ENCODE assay signal across 8 mouse cellular contexts in the genomic region with DNA sequence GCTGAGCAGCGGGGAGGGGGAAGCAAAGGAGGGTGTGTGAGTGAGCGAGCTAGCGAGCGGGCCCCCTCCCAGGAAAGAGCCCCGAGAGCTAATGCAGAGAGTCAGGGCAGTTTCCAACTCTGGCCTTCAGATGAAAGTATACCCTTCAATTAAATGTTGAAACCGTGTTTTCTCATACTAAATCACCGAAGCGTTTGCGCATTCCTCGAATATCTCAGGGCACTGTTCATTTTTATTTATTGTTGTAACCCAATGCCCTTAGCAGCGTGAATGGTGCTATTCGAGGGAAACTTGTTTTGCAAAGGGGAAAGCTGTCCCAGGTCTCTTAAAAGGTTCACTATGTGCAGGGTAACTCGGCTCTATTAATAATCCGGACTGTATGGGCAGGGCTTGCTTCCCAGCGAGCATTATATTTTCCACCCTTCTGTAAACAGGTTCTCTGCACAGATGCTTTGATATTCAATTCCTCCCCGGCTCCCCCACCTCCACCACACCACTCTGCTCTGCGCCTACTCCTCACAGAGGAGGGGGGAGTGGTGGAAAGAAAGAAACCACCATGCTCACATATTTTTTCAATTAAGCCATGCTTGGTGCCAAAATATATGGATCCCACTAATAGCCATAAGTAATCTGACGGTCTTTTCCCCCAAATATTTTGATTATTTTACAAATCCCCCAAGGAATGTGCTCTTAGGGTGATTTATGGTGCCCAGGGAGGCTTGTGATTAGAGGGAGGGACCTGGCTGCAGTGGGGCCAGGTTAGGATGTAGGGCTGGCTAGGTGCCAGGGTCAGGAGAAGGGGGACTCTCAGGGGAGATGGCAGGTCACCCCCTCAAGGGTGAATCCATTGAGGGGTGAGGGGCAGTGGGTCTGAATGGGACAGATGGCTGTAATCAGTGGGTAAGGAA. TPM values are rescaled to one million over a fixed set of nuclear protein-coding genes. Genes with fewer than 3 reads are reported as not detected.
A peak's percentile ranks its signal among the peaks of the same experiment; 100 is the strongest.
DNase-seq lines count a peak whose midpoint lies in the region; ATAC-seq and TF ChIP-seq lines count a peak whose summit lies in the region.

No protein-coding gene starts in this region.

- WGBS in midbrain, embryonic 12.5 days = 11% methylated on average over 18 of the region's 18 CpGs
- WGBS in midbrain, postnatal 0 days = 8% methylated on average over 18 of the region's 18 CpGs
- WGBS in forebrain, embryonic 14.5 days = 2% methylated on average over 18 of the region's 18 CpGs
- 3% methylated on average over 18 of the region's 18 CpGs for WGBS in limb, embryonic 10.5 days

- no peak overlapping the region for H3K4me3 ChIP-seq in midbrain, embryonic 12.5 days
- H3K4me3 ChIP-seq in midbrain, postnatal 0 days (ENCODE audit: low read depth, low read length) = no peak overlapping the region
- H3K4me3 ChIP-seq in forebrain, embryonic 14.5 days (ENCODE audit: low read depth, low read length) = no peak overlapping the region
- peak overlapping the region; percentile 32 for H3K4me3 ChIP-seq in limb, embryonic 10.5 days

- H3K9me3 ChIP-seq in midbrain, embryonic 12.5 days = no peaks in the 10 kb centered on the region
- H3K9me3 ChIP-seq in midbrain, postnatal 0 days (ENCODE audit: low read length) = no peaks in the 10 kb centered on the region
- H3K9me3 ChIP-seq in forebrain, embryonic 14.5 days (replicated peaks; ENCODE audit: control insufficient read depth, low read length) = no peaks in the 10 kb centered on the region
- no peaks in the 10 kb centered on the region for H3K9me3 ChIP-seq in limb, embryonic 10.5 days (replicated peaks)

- no peaks in the 10 kb centered on the region for H3K36me3 ChIP-seq in midbrain, embryonic 12.5 days
- no peaks in the 10 kb centered on the region for H3K36me3 ChIP-seq in midbrain, postnatal 0 days (ENCODE audit: insufficient read depth, low read length)
- no peaks in the 10 kb centered on the region for H3K36me3 ChIP-seq in forebrain, embryonic 14.5 days (ENCODE audit: control insufficient read depth, insufficient read depth, low read length)
- peaks cover 37% of the 10 kb centered on the region for H3K36me3 ChIP-seq in limb, embryonic 10.5 days

- no peak overlapping the region; the same call in 1 of the 2 replicates for H3K27ac ChIP-seq in midbrain, embryonic 12.5 days (replicated peaks)
- H3K27ac ChIP-seq in midbrain, postnatal 0 days (ENCODE audit: low read depth, low read length) = no peak overlapping the region
- H3K27ac ChIP-seq in forebrain, embryonic 14.5 days (ENCODE audit: low read depth, low read length) = peak overlapping the region; percentile 52; the same call in 1 of the 2 replicates
- H3K27ac ChIP-seq in limb, embryonic 10.5 days = peak overlapping the region; percentile 86

- H3K27me3 ChIP-seq in midbrain, embryonic 12.5 days = no peaks in the 10 kb centered on the region
- H3K27me3 ChIP-seq in midbrain, postnatal 0 days (ENCODE audit: insufficient read depth, low read length) = no peaks in the 10 kb centered on the region
- H3K27me3 ChIP-seq in forebrain, embryonic 14.5 days (replicated peaks; ENCODE audit: control insufficient read depth, insufficient read depth, low read length) = no peaks in the 10 kb centered on the region
- no peaks in the 10 kb centered on the region for H3K27me3 ChIP-seq in limb, embryonic 10.5 days (ENCODE audit: low read depth, poor library complexity, severe bottlenecking)

- no peak overlapping the region for H3K9ac ChIP-seq in midbrain, embryonic 12.5 days (replicated peaks)
- no peak overlapping the region for H3K9ac ChIP-seq in midbrain, postnatal 0 days (replicated peaks; ENCODE audit: low read length, poor library complexity, severe bottlenecking)
- H3K9ac ChIP-seq in forebrain, embryonic 14.5 days (ENCODE audit: low read length) = peak overlapping the region; percentile 40; the same call in 1 of the 2 replicates

- ATAC-seq in midbrain, embryonic 12.5 days (ENCODE audit: low FRiP score, low read depth) = no peak
- ATAC-seq in midbrain, postnatal 0 days (ENCODE audit: low FRiP score) = no peak
- ATAC-seq in forebrain, embryonic 14.5 days = peak; percentile 51; the same call in 1 of the 2 replicates

- H3K4me1 ChIP-seq in midbrain, embryonic 12.5 days = peaks cover 41% of the 10 kb centered on the region
- peaks cover 4% of the 10 kb centered on the region; the same call in 1 of the 2 replicates for H3K4me1 ChIP-seq in midbrain, postnatal 0 days (ENCODE audit: insufficient read depth, low read length)
- H3K4me1 ChIP-seq in forebrain, embryonic 14.5 days (ENCODE audit: control insufficient read depth, insufficient read depth, low read length) = peaks cover 21% of the 10 kb centered on the region
- peaks cover 99% of the 10 kb centered on the region for H3K4me1 ChIP-seq in limb, embryonic 10.5 days

- TF ChIP-seq CTCF in midbrain, postnatal 0 days (IDR thresholded peaks at IDR 0.05) = no peak

- no peak for DNase-seq in midbrain, postnatal 0 days (ENCODE audit: low spot score)
- no peak for DNase-seq in forebrain, embryonic 14.5 days (ENCODE audit: low spot score)
- peak; percentile 65 for DNase-seq in limb, embryonic 10.5 days (ENCODE audit: low spot score)
- peak; percentile 52 for DNase-seq in yolk sac, embryonic 10.5 days (ENCODE audit: low spot score)
- no peak for DNase-seq in right cerebral cortex, postnatal 14 days
- no peak for DNase-seq in thymus, postnatal 10 days (ENCODE audit: low spot score in 2 of 2)
- DNase-seq in adrenal gland, adult 18-20 months (ENCODE audit: low spot score in 2 of 2) = no peak

- 0 out of 2 replicates have a peak overlapping the region, but pooled peaks have one; percentile 2 for H3K4me2 ChIP-seq in midbrain, embryonic 12.5 days (replicated peaks)
- H3K4me2 ChIP-seq in midbrain, postnatal 0 days (ENCODE audit: low read depth, low read length, poor library complexity, severe bottlenecking) = no peak overlapping the region
- peak overlapping the region; percentile 9 for H3K4me2 ChIP-seq in forebrain, embryonic 14.5 days (ENCODE audit: low read length)

RNA-seq across cellular contexts. Expression of a gene that starts 41.4 kb away (rescaled TPM):
- 7.8 TPM in 2 replicates for polyA plus RNA-seq in midbrain, embryonic 12.5 days (2016; fragmentation: Nextera tagmentation; extraction: Ambion mirVana)
- 10.4 and 12.7 TPM in 2 replicates for total RNA-seq in midbrain, postnatal 0 days (2014; rRNA removed)
- polyA plus RNA-seq in midbrain, postnatal 0 days (2015; fragmentation: Nextera tagmentation; extraction: Ambion mirVana) = 0.97 and 1.2 TPM in 2 replicates
- 1.8 and 1.9 TPM in 2 replicates for polyA plus RNA-seq in forebrain, embryonic 14.5 days (2014; fragmentation: Nextera tagmentation; extraction: Ambion mirVana)
- polyA plus RNA-seq in limb, embryonic 10.5 days (2016; fragmentation: Nextera tagmentation; extraction: Ambion mirVana) = 10.9 and 11.4 TPM in 2 replicates
- 1 to 10 TPM; 5.4 to 5.5 TPM for total RNA-seq in adrenal gland, adult 18-20 months (2021)

Comparison
In these comparisons a context has a peak if more than half of its experiments do, and no peak if none do; other contexts are left out.
1. H3K27ac ChIP-seq: peak in forebrain, embryonic 14.5 days (single experiment) and limb, embryonic 10.5 days (single experiment); none in midbrain, embryonic 12.5 days (single experiment) and midbrain, postnatal 0 days (single experiment).
2. DNase-seq: peak in limb, embryonic 10.5 days (single experiment) and yolk sac, embryonic 10.5 days (single experiment); none in midbrain, postnatal 0 days (single experiment), forebrain, embryonic 14.5 days (single experiment), right cerebral cortex, postnatal 14 days (single experiment), thymus, postnatal 10 days (0 of 2) and adrenal gland, adult 18-20 months (0 of 2).